Mouse (Mus musculus): ENCODE results near the gene Pdlim4. TPM values are rescaled to one million over a fixed set of nuclear protein-coding genes. Genes with fewer than 3 reads are reported as not detected.

The Pdlim4 gene
- polyA plus RNA-seq, 1 experiment from 2014 or later: 4.0 TPM

DNA sequence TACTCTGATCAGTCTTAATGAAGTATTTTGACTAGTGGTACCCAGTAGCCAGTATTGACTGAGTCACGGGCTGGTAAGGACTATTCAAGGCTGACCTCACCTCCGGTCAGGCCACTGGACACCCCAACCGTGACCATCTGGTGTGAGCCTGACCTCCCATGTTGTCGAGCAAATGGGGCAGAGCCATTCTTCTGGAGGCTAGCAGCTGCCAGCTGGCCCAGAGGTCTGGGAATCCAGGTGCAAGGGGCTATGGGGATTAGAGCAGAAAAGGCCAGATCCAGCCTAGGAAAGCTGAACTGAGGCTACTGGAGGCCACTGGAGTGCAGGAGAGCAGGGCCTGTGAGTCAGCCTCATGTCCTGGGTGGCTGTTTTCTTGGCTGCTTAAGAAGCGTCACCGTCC lies 6.5 kb upstream of the Pdlim4 start:
- Histone ChIP-seq H3K4me3 (ENCODE audit: low read depth, low read length) (no peak overlapping the region), H3K36me3 (replicated peaks; ENCODE audit: insufficient read depth, low read length) (no peaks in the 10 kb centered on the region), H3K9ac (replicated peaks) (no peak overlapping the region), H3K27me3 (ENCODE audit: insufficient read depth, low read length) (0 out of 2 replicates have a peak, but pooled peaks cover 1% of the 10 kb centered on the region), H3K9me3 (ENCODE audit: low read length) (no peaks in the 10 kb centered on the region), H3K4me1 (ENCODE audit: insufficient read depth) (no peaks in the 10 kb centered on the region), H3K27ac (ENCODE audit: low read depth) (no peak overlapping the region), H3K4me2 (ENCODE audit: low read depth, low read length) (no peak overlapping the region)
- TF ChIP-seq EP300 (IDR thresholded peaks at IDR 0.05; ENCODE audit: low read depth) (no peak), CTCF (IDR thresholded peaks at IDR 0.05; ENCODE audit: low read depth) (no peak)
- DNase-seq: no peak
- WGBS (ENCODE audit: insufficient replicate concordance): 75% methylated on average over 6 of the region's 6 CpGs
- ATAC-seq: no peak

DNA sequence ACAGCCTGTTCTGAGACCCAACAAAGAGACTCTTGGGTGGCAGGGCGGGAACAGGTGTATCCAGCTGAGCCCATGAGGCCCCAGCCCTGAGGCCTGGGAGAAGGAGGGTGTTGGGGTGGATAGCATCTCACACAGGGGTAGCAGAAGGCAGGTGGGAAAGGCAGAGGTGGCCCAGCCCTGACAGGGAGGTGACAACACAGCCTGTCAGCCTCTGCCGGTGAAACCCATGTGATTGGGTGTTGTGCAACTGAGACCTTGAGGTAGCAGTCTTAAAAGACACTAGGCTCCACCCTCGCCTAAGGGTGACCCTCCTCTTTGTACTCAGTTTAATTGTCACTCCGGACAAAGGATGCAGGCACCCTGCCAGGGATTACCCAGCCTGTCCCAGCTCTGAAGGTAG lies 4.5 kb upstream of the Pdlim4 start:
- 58% methylated on average over 4 of the region's 4 CpGs for WGBS (ENCODE audit: insufficient replicate concordance)
- Histone ChIP-seq H3K4me2 (ENCODE audit: low read depth, low read length) (no peak overlapping the region), H3K4me3 (ENCODE audit: low read depth, low read length) (no peak overlapping the region), H3K4me1 (ENCODE audit: insufficient read depth) (no peaks in the 10 kb centered on the region), H3K36me3 (replicated peaks; ENCODE audit: insufficient read depth, low read length) (no peaks in the 10 kb centered on the region), H3K9me3 (ENCODE audit: low read length) (no peaks in the 10 kb centered on the region), H3K9ac (replicated peaks) (no peak overlapping the region), H3K27me3 (ENCODE audit: insufficient read depth, low read length) (peaks cover 22% of the 10 kb centered on the region), H3K27ac (ENCODE audit: low read depth) (no peak overlapping the region)
- TF ChIP-seq CTCF (IDR thresholded peaks at IDR 0.05; ENCODE audit: low read depth): no peak
- no peak for TF ChIP-seq EP300 (IDR thresholded peaks at IDR 0.05; ENCODE audit: low read depth)
- DNase-seq: no peak
- no peak for ATAC-seq

DNA sequence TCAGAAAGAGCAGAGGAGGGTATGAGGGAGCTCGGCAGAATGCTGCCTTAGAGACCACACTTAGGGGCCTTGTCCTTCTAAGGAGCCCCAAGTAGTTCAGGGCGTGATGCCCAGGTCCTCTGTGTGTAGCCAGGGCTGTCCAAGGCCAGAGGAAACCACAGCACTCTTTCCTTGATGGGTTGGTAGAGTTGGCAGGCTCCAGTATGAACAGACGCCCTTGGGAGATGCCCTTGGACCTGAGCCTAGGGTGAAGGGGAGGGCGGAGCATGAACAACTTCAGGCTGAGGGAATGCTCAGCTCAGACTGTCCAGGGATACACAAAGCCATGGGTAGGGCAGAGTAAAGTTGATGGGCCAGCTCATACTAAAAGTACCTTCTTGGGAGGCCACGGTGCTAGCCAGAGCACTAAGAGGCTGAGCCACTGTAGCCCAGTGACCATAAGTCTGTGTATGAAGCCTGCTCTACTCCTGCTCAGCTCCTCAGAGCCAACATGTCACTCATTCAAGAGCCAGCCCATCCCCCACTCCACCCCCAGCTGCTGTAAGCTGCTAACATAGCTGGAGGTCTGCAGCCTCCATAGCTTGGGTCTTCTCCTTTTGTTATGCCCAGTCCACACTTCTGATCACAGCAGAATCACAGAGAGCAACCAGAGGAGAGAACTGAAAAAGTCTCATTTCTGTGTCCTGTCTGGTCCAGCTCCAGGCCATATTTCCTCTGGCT lies 3.1 kb upstream of the Pdlim4 start:
- Histone ChIP-seq H3K4me2 (ENCODE audit: low read depth, low read length) (no peak overlapping the region), H3K9me3 (ENCODE audit: low read length) (no peaks in the 10 kb centered on the region), H3K9ac (replicated peaks) (no peak overlapping the region), H3K4me3 (ENCODE audit: low read depth, low read length) (no peak overlapping the region), H3K27ac (ENCODE audit: low read depth) (no peak overlapping the region), H3K4me1 (ENCODE audit: insufficient read depth) (no peaks in the 10 kb centered on the region), H3K27me3 (ENCODE audit: insufficient read depth, low read length) (peaks cover 34% of the 10 kb centered on the region), H3K36me3 (replicated peaks; ENCODE audit: insufficient read depth, low read length) (no peaks in the 10 kb centered on the region)
- TF ChIP-seq CTCF (IDR thresholded peaks at IDR 0.05; ENCODE audit: low read depth): no peak
- no peak for TF ChIP-seq EP300 (IDR thresholded peaks at IDR 0.05; ENCODE audit: low read depth)
- WGBS (ENCODE audit: insufficient replicate concordance): 75% methylated on average over 5 of the region's 5 CpGs
- no peak for DNase-seq
- ATAC-seq: no peak

DNA sequence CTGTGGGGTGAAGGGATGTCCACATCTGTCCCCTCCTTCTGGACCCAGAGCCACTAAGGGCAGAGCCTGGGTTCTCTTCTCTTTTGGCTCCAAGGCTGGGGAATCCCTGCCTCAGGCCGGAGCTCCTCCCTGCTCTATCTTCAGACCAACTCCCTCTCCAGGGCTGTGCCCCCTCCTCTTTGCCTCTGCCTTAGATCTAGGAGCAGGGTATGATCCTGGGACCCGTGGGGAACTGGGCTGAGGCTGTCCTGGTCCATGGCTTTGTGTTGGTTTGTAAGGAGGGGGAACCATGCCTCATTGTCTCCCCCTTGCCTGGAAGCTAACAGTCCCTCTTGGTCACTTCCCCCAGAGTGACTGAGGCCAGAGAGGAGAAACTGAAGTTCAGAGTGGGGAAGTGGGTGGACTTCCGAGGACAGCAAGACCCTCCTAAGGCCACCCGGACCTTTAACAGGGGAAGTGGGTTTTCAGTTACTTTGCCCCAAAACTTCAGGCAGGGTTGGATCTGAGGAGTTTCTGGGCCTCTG lies 756 bp downstream of the Pdlim4 start:
- peak overlapping the region; percentile 74; the same call in 1 of the 2 replicates for H3K4me2 ChIP-seq (ENCODE audit: low read depth, low read length)
- ATAC-seq: no peak

DNA sequence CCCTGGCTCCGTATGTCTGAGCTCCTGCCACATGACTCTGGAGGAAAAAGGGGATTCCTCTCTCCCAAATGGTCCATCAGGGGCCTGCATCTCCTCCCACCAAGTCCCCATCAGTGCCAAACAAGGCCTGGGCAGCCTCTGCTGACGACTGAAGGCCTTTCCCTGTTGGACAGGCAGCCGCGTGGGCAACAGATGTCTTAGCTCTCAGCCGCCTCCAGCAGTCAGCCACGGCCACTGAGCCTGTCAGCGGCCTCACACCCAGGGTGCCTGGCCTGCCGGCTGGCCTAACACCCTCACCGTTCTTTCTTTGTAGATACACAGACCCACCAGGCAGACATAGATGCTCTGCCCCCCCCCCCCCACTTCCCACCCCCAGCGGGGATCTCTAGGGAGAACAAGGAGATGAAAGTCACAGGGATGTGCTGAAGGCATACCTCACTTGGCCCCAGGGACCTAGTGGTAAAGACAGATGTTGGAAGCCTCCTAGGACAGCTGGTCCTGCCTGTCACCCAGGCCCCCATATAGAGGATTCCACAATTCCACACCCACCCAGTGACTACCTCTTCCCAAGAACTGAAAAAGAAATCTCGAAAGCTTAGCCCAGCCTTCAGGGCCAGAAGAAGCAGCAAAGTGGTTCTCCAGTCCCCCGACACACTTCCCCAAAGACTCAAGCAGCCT lies 1.4 kb downstream of the Pdlim4 start:
- H3K9ac ChIP-seq (replicated peaks): no peak overlapping the region
- DNase-seq (no peak), ATAC-seq (no peak)
- peaks cover 39% of the 10 kb centered on the region for H3K27me3 ChIP-seq (ENCODE audit: insufficient read depth, low read length)
- H3K4me3 ChIP-seq (ENCODE audit: low read depth, low read length): no peak overlapping the region
- no peak for TF ChIP-seq EP300 (IDR thresholded peaks at IDR 0.05; ENCODE audit: low read depth)
- no peak for TF ChIP-seq CTCF (IDR thresholded peaks at IDR 0.05; ENCODE audit: low read depth)
- no peaks in the 10 kb centered on the region for H3K9me3 ChIP-seq (ENCODE audit: low read length)
- WGBS (ENCODE audit: insufficient replicate concordance): 52% methylated on average over 12 of the region's 12 CpGs
- no peak overlapping the region for H3K4me2 ChIP-seq (ENCODE audit: low read depth, low read length)
- H3K27ac ChIP-seq (ENCODE audit: low read depth): no peak overlapping the region; the same call in 1 of the 2 replicates
- H3K4me1 ChIP-seq (ENCODE audit: insufficient read depth): no peaks in the 10 kb centered on the region
- no peaks in the 10 kb centered on the region for H3K36me3 ChIP-seq (replicated peaks; ENCODE audit: insufficient read depth, low read length)

More for the DNA sequence above, 756 bp downstream of the Pdlim4 start:
- no peaks in the 10 kb centered on the region for H3K9me3 ChIP-seq (ENCODE audit: low read length)
- peaks cover 39% of the 10 kb centered on the region for H3K27me3 ChIP-seq (ENCODE audit: insufficient read depth, low read length)
- WGBS (ENCODE audit: insufficient replicate concordance): 32% methylated on average over 4 of the region's 4 CpGs
- H3K4me1 ChIP-seq (ENCODE audit: insufficient read depth): no peaks in the 10 kb centered on the region
- peak overlapping the region; percentile 41 for H3K4me3 ChIP-seq (ENCODE audit: low read depth, low read length)
- H3K27ac ChIP-seq (ENCODE audit: low read depth): peak overlapping the region; percentile 44; the same call in 1 of the 2 replicates
- H3K36me3 ChIP-seq (replicated peaks; ENCODE audit: insufficient read depth, low read length): no peaks in the 10 kb centered on the region
- H3K9ac ChIP-seq (replicated peaks): 0 out of 2 replicates have a peak overlapping the region, but pooled peaks have one; percentile 26
- TF ChIP-seq CTCF (IDR thresholded peaks at IDR 0.05; ENCODE audit: low read depth): no peak
- no peak for DNase-seq

DNA sequence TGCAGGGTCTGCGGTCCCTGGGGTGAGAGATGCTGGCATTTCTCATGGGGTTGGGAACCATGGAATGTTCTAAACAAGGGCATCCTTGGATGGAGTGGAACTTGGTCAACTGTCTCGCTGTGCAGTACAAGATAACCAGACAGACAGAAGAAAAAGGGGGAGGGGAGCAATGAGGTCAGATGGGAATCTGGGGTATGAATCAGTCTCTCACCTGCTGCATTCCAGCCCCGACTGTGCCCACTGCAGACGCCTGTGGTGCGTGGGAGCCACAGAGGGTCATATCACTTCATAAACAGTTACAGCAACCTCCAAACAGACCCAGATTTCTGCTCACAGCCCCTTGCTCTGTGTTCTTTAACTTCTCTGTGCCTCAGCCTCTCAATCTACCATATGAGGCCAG lies 2.4 kb downstream of the Pdlim4 start:
- no peaks in the 10 kb centered on the region for H3K9me3 ChIP-seq (ENCODE audit: low read length)
- no peak overlapping the region for H3K4me2 ChIP-seq (ENCODE audit: low read depth, low read length)
- DNase-seq: no peak
- no peaks in the 10 kb centered on the region for H3K36me3 ChIP-seq (replicated peaks; ENCODE audit: insufficient read depth, low read length)
- no peak overlapping the region for H3K27ac ChIP-seq (ENCODE audit: low read depth)
- TF ChIP-seq CTCF (IDR thresholded peaks at IDR 0.05; ENCODE audit: low read depth) (no peak), EP300 (IDR thresholded peaks at IDR 0.05; ENCODE audit: low read depth) (no peak)
- no peak overlapping the region for H3K4me3 ChIP-seq (ENCODE audit: low read depth, low read length)
- no peaks in the 10 kb centered on the region for H3K4me1 ChIP-seq (ENCODE audit: insufficient read depth)
- ATAC-seq: no peak
- no peak overlapping the region for H3K9ac ChIP-seq (replicated peaks)
- 52% methylated on average over 5 of the region's 5 CpGs for WGBS (ENCODE audit: insufficient replicate concordance)
- H3K27me3 ChIP-seq (ENCODE audit: insufficient read depth, low read length): peaks cover 39% of the 10 kb centered on the region

All from liver, postnatal 0 days (tissue).